Mouse (Mus musculus) intestine, embryonic 15.5 days (tissue): ENCODE data around the gene Tas2r129. TPM values are rescaled to one million over a fixed set of nuclear protein-coding genes. Genes with fewer than 3 reads are reported as not detected.
"Not testable (repeated sequence)": the region's sequence is repeated elsewhere in the genome, so short reads cannot be mapped to it uniquely, and the experiment has no call there.

Source experiments
- ATAC-seq: fragments of 200-750 bp; cut with Nextera tagmentation; 2 replicates; pipeline ENCODE4 v1.8.0; 2017; ENCODE audit warnings: moderate TSS enrichment, moderate library complexity
- H3K27ac ChIP-seq: fragments of 300-500 bp; sonication (generic); 2 replicates; pipeline ENCODE4 v1.5.1; 2015; ENCODE audit warnings: mild to moderate bottlenecking, inconsistent platforms
- H3K27me3 ChIP-seq: fragments of 300-500 bp; sonication (generic); replicated peaks from 2 replicates; pipeline ENCODE4 v1.6.1; 2015; ENCODE audit warnings: inconsistent platforms
- H3K36me3 ChIP-seq: fragments of 300-500 bp; sonication (generic); 2 replicates; pipeline ENCODE4 v1.6.1; 2015; ENCODE audit warnings: inconsistent platforms
- H3K4me1 ChIP-seq: fragments of 300-500 bp; sonication (generic); replicated peaks from 2 replicates; pipeline ENCODE4 v1.6.1; 2015; ENCODE audit warnings: inconsistent platforms
- H3K4me2 ChIP-seq: fragments of 300-500 bp; sonication (generic); replicated peaks from 2 replicates; pipeline ENCODE4 v1.6.1; 2015; ENCODE audit warnings: mild to moderate bottlenecking, inconsistent platforms
- H3K4me3 ChIP-seq: fragments of 300-500 bp; sonication (generic); replicated peaks from 2 replicates; pipeline ENCODE4 v1.5.1; 2015; ENCODE audit warnings: inconsistent platforms
- H3K9ac ChIP-seq: fragments of 300-500 bp; sonication (generic); 2 replicates; pipeline ENCODE4 v1.6.1; 2015; ENCODE audit warnings: inconsistent platforms
- H3K9me3 ChIP-seq: fragments of 300-500 bp; sonication (generic); 2 replicates; pipeline ENCODE4 v1.6.1; 2016; ENCODE audit warnings: inconsistent platforms
- WGBS: fragments of 180-500 bp; shearing (Covaris S2); methylation state at CpG from one replicate; pipeline ENCODE4 v1.1.7; 2015; 5-methylcytosine and 5-hydroxymethylcytosine counted together
- polyA plus RNA-seq: library from polyadenylated mRNA; unstranded; fragments of >200 nt; fragmentation: Nextera tagmentation; extraction: Ambion mirVana; gene quantifications from 2 replicates; pipeline ENCODE4 v1.2.1, GENCODE M21; 2015

Tas2r129 gene
- not detected in 2 replicates for polyA plus RNA-seq

- no peaks in the 10 kb centered on the region for H3K27me3 ChIP-seq
- no peaks in the 10 kb centered on the region for H3K4me1 ChIP-seq
- 76% methylated on average over 2 of the region's 2 CpGs for WGBS
Measured at GRCm38 (mm10) chr6:132950802-132951201, at the start of gene Tas2r129. Tas2r129 (plus strand) TSS chr6:132951102.

GRCm38 (mm10) chr6:132909351-132909750, 41.6 kb upstream of the Tas2r129 start, which contains the start of gene Tas2r125:
Tas2r125 (plus strand) TSS chr6:132909651.
- Histone ChIP-seq H3K4me1 (no peaks in the 10 kb centered on the region), H3K9me3 (no peaks in the 10 kb centered on the region), H3K27me3 (no peaks in the 10 kb centered on the region), H3K36me3 (no peaks in the 10 kb centered on the region), H3K4me3 (no peak within 1 kb of the TSS), H3K4me2 (no peak within 1 kb of the TSS), H3K9ac (no peak within 1 kb of the TSS), H3K27ac (no peak within 1 kb of the TSS)
- WGBS, result 87% methylated on average over 3 of the region's 3 CpGs
- no peak for ATAC-seq

More at GRCm38 (mm10) chr6:132950802-132951201, at the start of gene Tas2r129:
- no peaks in the 10 kb centered on the region for H3K9me3 ChIP-seq
- H3K4me3 ChIP-seq, result no peak within 1 kb of the TSS
- no peaks in the 10 kb centered on the region for H3K36me3 ChIP-seq
- no peak within 1 kb of the TSS for H3K9ac ChIP-seq
- ATAC-seq, result no peak
- H3K27ac ChIP-seq, result no peak within 1 kb of the TSS
- H3K4me2 ChIP-seq, result no peak within 1 kb of the TSS

GRCm38 (mm10) chr6:132941376-132941775, 9.5 kb upstream of the Tas2r129 start:
- not testable (repeated sequence) for H3K9ac ChIP-seq, H3K36me3 ChIP-seq, H3K27ac ChIP-seq, H3K4me3 ChIP-seq, H3K4me2 ChIP-seq, H3K9me3 ChIP-seq, ATAC-seq, H3K27me3 ChIP-seq, H3K4me1 ChIP-seq

GRCm38 (mm10) chr6:132957819-132958218, 6.9 kb downstream of the Tas2r129 start, which contains the start of gene Tas2r131:
Tas2r131 (minus strand) TSS chr6:132957919.
- no peak within 1 kb of the TSS for H3K4me3 ChIP-seq
- H3K36me3 ChIP-seq, result no peaks in the 10 kb centered on the region
- H3K4me1 ChIP-seq, result no peaks in the 10 kb centered on the region
- no peak for ATAC-seq
- no peak within 1 kb of the TSS for H3K4me2 ChIP-seq
- H3K9ac ChIP-seq, result no peak within 1 kb of the TSS
- H3K9me3 ChIP-seq, result no peaks in the 10 kb centered on the region
- WGBS, result 78% methylated on average over 1 of the region's 1 CpGs
- H3K27me3 ChIP-seq, result no peaks in the 10 kb centered on the region
- H3K27ac ChIP-seq, result no peak within 1 kb of the TSS

GRCm38 (mm10) chr6:132980865-132981264, 30.0 kb downstream of the Tas2r129 start, which contains the start of gene Tas2r109:
Tas2r109 (minus strand) TSS chr6:132980965.
- 84% methylated on average over 2 of the region's 2 CpGs for WGBS
- Histone ChIP-seq H3K36me3 (no peaks in the 10 kb centered on the region), H3K9me3 (no peaks in the 10 kb centered on the region), H3K27me3 (no peaks in the 10 kb centered on the region), H3K4me1 (no peaks in the 10 kb centered on the region), H3K4me3 (no peak within 1 kb of the TSS), H3K9ac (no peak within 1 kb of the TSS), H3K27ac (no peak within 1 kb of the TSS), H3K4me2 (no peak within 1 kb of the TSS)
- no peak for ATAC-seq

Other genes with a start within 250 kb of the Tas2r129 start
- not detected in 2 replicates for gene Tas2r122, start 239.2 kb upstream of the Tas2r129 start, polyA plus RNA-seq
- not detected in 2 replicates for gene Tas2r115, start 213.1 kb upstream of the Tas2r129 start, polyA plus RNA-seq
- gene Tas2r124, start 196.4 kb upstream of the Tas2r129 start, polyA plus RNA-seq, result not detected in 2 replicates
- not detected in 2 replicates for gene Tas2r102, start 189.0 kb upstream of the Tas2r129 start, polyA plus RNA-seq
- gene Tas2r136, start 172.9 kb upstream of the Tas2r129 start, polyA plus RNA-seq, result not detected in 2 replicates
- not detected in 2 replicates for gene Tas2r117, start 148.3 kb upstream of the Tas2r129 start, polyA plus RNA-seq
- not detected in 2 replicates for gene Tas2r123, start 104.0 kb upstream of the Tas2r129 start, polyA plus RNA-seq
- not detected in 2 replicates for gene Tas2r116, start 95.7 kb upstream of the Tas2r129 start, polyA plus RNA-seq
- not detected in 2 replicates for gene Tas2r110, start 83.1 kb upstream of the Tas2r129 start, polyA plus RNA-seq
- not detected in 2 replicates for gene Tas2r113, start 58.1 kb upstream of the Tas2r129 start, polyA plus RNA-seq
- gene Tas2r125, start 41.5 kb upstream of the Tas2r129 start, polyA plus RNA-seq, result not detected in 2 replicates
- gene Tas2r131, start 6.8 kb downstream of the Tas2r129 start, polyA plus RNA-seq, result not detected in 2 replicates
- not detected in 2 replicates for gene Tas2r109, start 29.9 kb downstream of the Tas2r129 start, polyA plus RNA-seq
- gene Tas2r103, start 86.0 kb downstream of the Tas2r129 start, polyA plus RNA-seq, result not detected in 2 replicates
- not detected in 2 replicates for gene Tas2r140, start 104.7 kb downstream of the Tas2r129 start, polyA plus RNA-seq
- 78.2 and 99.2 TPM in 2 replicates for gene Smim10l1, start 153.8 kb downstream of the Tas2r129 start, polyA plus RNA-seq